Mouse (Mus musculus): ENCODE data around the gene Tmem108. TPM values are rescaled to one million over a fixed set of nuclear protein-coding genes. Genes with fewer than 3 reads are reported as not detected.

Gene Tmem108
- polyA plus RNA-seq, 1 experiment from 2014 or later = 13.2 TPM

- Histone ChIP-seq H3K9me3 (ENCODE audit: control insufficient read depth, low read length) (no peaks in the 10 kb centered on the region), H3K9ac (ENCODE audit: low read depth, low read length) (no peak overlapping the region), H3K36me3 (ENCODE audit: control insufficient read depth, insufficient read depth, low read length) (no peaks in the 10 kb centered on the region), H3K4me3 (ENCODE audit: low read depth, low read length) (no peak overlapping the region), H3K27ac (ENCODE audit: low read depth, low read length) (no peak overlapping the region), H3K4me2 (replicated peaks; ENCODE audit: low read depth, low read length) (no peak overlapping the region), H3K27me3 (ENCODE audit: control insufficient read depth, insufficient read depth, low read length) (no peaks in the 10 kb centered on the region), H3K4me1 (replicated peaks; ENCODE audit: control insufficient read depth, insufficient read depth, low read length) (peaks cover 6% of the 10 kb centered on the region; the same call in 1 of the 2 replicates)
- no peak for ATAC-seq (ENCODE audit: low FRiP score)
- 92% methylated on average over 7 of the region's 7 CpGs for WGBS
- DNase-seq (ENCODE audit: low spot score) = no peak
These were observed 203.4 kb downstream of the Tmem108 start for GRCm38 (mm10) chr9:103558240-103558639.

DNA sequence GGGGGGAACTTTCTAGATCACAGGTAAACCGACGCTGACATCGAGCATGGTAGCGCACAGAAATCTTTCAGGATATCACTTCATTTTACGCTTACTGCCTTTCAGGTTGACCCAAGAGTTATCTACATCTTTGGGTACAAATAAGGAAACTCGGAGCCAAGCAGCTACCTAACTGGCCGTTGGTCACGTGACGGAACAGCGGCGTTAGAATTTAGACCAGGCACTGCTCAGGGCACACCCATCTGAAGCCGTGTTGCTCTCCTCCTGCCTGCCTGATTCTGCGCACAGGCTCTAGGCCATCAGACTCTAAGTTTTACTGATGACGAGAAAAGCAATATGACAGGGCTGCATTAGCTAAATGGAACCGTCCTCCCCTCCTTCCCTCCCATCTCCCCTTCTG is 204.6 kb downstream of the Tmem108 start:
- H3K4me3 ChIP-seq (ENCODE audit: low read depth, low read length) = no peak overlapping the region
- DNase-seq (ENCODE audit: low spot score) = no peak
- 94% methylated on average over 15 of the region's 15 CpGs for WGBS

DNA sequence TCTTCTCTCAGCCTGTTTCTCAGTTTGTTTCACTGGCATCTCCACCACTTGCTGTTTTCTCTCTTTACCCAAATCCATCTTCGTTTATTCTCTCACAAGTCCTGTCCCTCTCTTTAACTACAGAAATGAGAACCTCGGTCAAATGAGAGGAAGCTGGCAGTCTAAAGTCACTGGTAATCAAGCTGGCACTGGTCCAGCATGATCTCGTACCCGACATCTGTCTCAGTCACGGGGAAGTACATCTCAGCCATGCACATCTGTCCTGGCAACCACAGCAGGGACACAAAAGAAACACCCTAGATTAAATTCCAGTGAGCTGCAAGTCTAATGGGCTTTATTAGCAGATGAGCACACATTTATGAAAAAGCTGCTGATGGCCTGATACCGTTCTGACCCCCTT is 206.3 kb downstream of the Tmem108 start:
- 78% methylated on average over 6 of the region's 6 CpGs for WGBS
- Histone ChIP-seq H3K4me1 (replicated peaks; ENCODE audit: control insufficient read depth, insufficient read depth, low read length) (0 out of 2 replicates have a peak, but pooled peaks cover 8% of the 10 kb centered on the region), H3K9ac (ENCODE audit: low read depth, low read length) (no peak overlapping the region), H3K9me3 (ENCODE audit: control insufficient read depth, low read length) (no peaks in the 10 kb centered on the region), H3K4me3 (ENCODE audit: low read depth, low read length) (no peak overlapping the region), H3K27ac (ENCODE audit: low read depth, low read length) (no peak overlapping the region), H3K4me2 (replicated peaks; ENCODE audit: low read depth, low read length) (no peak overlapping the region), H3K27me3 (ENCODE audit: control insufficient read depth, insufficient read depth, low read length) (no peaks in the 10 kb centered on the region), H3K36me3 (ENCODE audit: control insufficient read depth, insufficient read depth, low read length) (no peaks in the 10 kb centered on the region)
- ATAC-seq (ENCODE audit: low FRiP score) = no peak
- no peak for DNase-seq (ENCODE audit: low spot score)

More for the DNA sequence above, 204.6 kb downstream of the Tmem108 start:
- Histone ChIP-seq H3K27ac (ENCODE audit: low read depth, low read length) (no peak overlapping the region), H3K27me3 (ENCODE audit: control insufficient read depth, insufficient read depth, low read length) (no peaks in the 10 kb centered on the region), H3K9ac (ENCODE audit: low read depth, low read length) (no peak overlapping the region), H3K36me3 (ENCODE audit: control insufficient read depth, insufficient read depth, low read length) (no peaks in the 10 kb centered on the region), H3K9me3 (ENCODE audit: control insufficient read depth, low read length) (no peaks in the 10 kb centered on the region), H3K4me2 (replicated peaks; ENCODE audit: low read depth, low read length) (no peak overlapping the region), H3K4me1 (replicated peaks; ENCODE audit: control insufficient read depth, insufficient read depth, low read length) (0 out of 2 replicates have a peak, but pooled peaks cover 4% of the 10 kb centered on the region)
- no peak for ATAC-seq (ENCODE audit: low FRiP score)

DNA sequence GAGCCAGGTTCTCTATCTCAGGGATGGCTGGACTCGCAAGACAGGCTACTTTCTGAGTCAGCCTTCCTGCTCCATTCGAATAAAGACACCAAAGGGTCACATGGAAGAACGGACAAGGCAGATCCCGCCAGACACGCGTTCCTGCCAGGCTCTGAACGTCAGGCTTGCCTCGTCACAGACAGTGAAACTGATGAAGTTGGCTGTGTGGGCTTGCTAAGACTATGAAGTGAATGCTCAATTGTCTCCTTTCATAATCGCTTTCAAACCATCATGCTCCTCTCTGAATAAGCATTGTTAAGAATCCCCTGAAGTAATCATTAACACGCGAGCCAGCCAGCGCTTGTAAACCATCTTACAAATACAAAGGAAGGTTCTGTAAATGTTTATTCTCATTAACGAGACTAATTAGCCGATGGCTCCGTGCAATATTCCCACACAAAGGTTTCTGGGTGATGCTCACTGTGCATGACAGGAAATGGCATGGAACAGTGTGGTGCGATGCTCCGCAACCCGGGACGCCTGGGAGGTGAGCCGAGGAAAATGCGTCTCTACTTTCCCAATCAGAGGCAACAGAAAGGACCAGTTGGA is 210.9 kb downstream of the Tmem108 start:
- Histone ChIP-seq H3K27me3 (ENCODE audit: control insufficient read depth, insufficient read depth, low read length) (no peaks in the 10 kb centered on the region), H3K27ac (ENCODE audit: low read depth, low read length) (0 out of 2 replicates have a peak overlapping the region, but pooled peaks have one; percentile 1), H3K9ac (ENCODE audit: low read depth, low read length) (no peak overlapping the region), H3K9me3 (ENCODE audit: control insufficient read depth, low read length) (no peaks in the 10 kb centered on the region), H3K4me3 (ENCODE audit: low read depth, low read length) (no peak overlapping the region), H3K36me3 (ENCODE audit: control insufficient read depth, insufficient read depth, low read length) (no peaks in the 10 kb centered on the region), H3K4me2 (replicated peaks; ENCODE audit: low read depth, low read length) (peak overlapping the region; percentile 14), H3K4me1 (replicated peaks; ENCODE audit: control insufficient read depth, insufficient read depth, low read length) (0 out of 2 replicates have a peak, but pooled peaks cover 4% of the 10 kb centered on the region)
- peak; percentile 66 for ATAC-seq (ENCODE audit: low FRiP score)
- WGBS = 30% methylated on average over 21 of the region's 21 CpGs
- peak; percentile 32 for DNase-seq (ENCODE audit: low spot score)

GRCm38 (mm10) chr9:103549178-103549577 is 212.5 kb downstream of the Tmem108 start:
- Histone ChIP-seq H3K9me3 (ENCODE audit: control insufficient read depth, low read length) (no peaks in the 10 kb centered on the region), H3K4me3 (ENCODE audit: low read depth, low read length) (no peak overlapping the region), H3K27me3 (ENCODE audit: control insufficient read depth, insufficient read depth, low read length) (no peaks in the 10 kb centered on the region), H3K27ac (ENCODE audit: low read depth, low read length) (no peak overlapping the region), H3K4me2 (replicated peaks; ENCODE audit: low read depth, low read length) (no peak overlapping the region), H3K9ac (ENCODE audit: low read depth, low read length) (no peak overlapping the region), H3K4me1 (replicated peaks; ENCODE audit: control insufficient read depth, insufficient read depth, low read length) (peaks cover 4% of the 10 kb centered on the region; the same call in 1 of the 2 replicates), H3K36me3 (ENCODE audit: control insufficient read depth, insufficient read depth, low read length) (no peaks in the 10 kb centered on the region)
- no peak for DNase-seq (ENCODE audit: low spot score)
- WGBS = 73% methylated on average over 3 of the region's 3 CpGs
- no peak for ATAC-seq (ENCODE audit: low FRiP score)

DNA sequence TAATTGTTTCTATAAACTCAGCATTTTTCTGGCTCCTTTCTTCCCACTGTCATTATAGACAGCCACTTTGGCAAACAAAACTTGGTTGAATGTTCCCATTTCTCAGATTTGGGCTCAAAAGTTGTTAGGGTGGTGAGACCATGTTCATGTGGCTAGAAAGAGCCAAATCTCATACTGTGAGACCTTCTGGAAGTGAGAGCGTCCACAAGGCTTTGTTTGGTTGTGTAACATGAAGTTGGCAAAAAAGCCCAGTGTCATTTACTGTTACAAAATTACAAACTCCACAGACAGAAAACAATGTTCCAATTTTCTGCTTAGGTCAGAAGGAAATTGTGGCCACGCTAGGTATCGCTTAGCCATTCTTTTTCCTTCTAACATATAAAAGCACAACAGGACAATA is 213.0 kb downstream of the Tmem108 start:
- Histone ChIP-seq H3K36me3 (ENCODE audit: control insufficient read depth, insufficient read depth, low read length) (no peaks in the 10 kb centered on the region), H3K4me3 (ENCODE audit: low read depth, low read length) (no peak overlapping the region), H3K4me2 (replicated peaks; ENCODE audit: low read depth, low read length) (no peak overlapping the region), H3K27me3 (ENCODE audit: control insufficient read depth, insufficient read depth, low read length) (no peaks in the 10 kb centered on the region), H3K9ac (ENCODE audit: low read depth, low read length) (no peak overlapping the region), H3K4me1 (replicated peaks; ENCODE audit: control insufficient read depth, insufficient read depth, low read length) (peaks cover 4% of the 10 kb centered on the region; the same call in 1 of the 2 replicates), H3K9me3 (ENCODE audit: control insufficient read depth, low read length) (no peaks in the 10 kb centered on the region), H3K27ac (ENCODE audit: low read depth, low read length) (no peak overlapping the region)
- WGBS = 90% methylated on average over 3 of the region's 3 CpGs
- ATAC-seq (ENCODE audit: low FRiP score) (no peak), DNase-seq (ENCODE audit: low spot score) (no peak)

DNA sequence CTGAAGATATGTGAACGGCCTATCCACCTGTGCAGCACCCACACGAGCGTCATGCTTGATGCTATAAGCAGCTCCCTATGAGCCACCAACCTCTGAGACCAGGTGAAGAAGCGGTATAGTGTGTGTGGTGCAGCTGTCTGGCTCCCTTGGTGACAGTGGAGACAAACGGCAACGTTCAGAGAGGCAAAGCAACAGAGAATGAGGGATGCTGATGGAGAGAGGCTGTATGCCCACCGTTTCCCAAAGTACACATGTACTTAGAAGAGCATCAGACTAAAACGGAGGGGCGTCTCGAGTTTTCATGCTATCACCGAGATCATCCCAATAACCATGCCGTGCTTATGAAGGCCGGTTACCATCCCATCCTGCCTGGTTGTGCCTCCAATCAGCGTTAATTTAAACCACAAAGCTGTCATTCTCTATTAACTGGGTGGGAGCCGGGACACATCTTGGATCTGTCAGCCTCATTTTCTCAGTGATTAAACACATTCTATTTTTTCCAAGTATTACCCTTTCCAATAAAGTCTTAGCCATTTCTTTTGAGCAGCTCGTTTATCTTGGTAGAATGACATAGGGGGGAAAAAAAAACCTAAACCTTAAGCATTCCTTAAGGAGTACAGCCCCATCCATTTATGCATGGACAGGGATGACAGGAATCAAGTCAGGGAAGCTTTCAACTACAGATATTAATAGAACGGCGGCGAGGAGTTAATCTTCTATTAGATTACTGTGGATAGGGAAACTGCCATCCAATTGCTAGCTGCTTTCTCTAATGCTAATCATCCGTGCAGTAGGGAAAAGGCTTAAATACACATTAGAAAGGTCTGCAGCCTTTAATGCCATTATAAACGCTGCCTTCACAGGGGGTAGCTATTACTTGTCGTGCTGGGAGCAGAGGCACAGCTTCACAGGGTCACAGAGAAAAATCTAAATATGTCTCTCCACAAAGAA is 214.7 kb downstream of the Tmem108 start:
- H3K4me3 ChIP-seq (ENCODE audit: low read depth, low read length) = no peak overlapping the region
- no peaks in the 10 kb centered on the region for H3K27me3 ChIP-seq (ENCODE audit: control insufficient read depth, insufficient read depth, low read length)
- no peak overlapping the region for H3K4me2 ChIP-seq (replicated peaks; ENCODE audit: low read depth, low read length)
- no peaks in the 10 kb centered on the region for H3K36me3 ChIP-seq (ENCODE audit: control insufficient read depth, insufficient read depth, low read length)
- no peaks in the 10 kb centered on the region for H3K9me3 ChIP-seq (ENCODE audit: control insufficient read depth, low read length)
- WGBS = 58% methylated on average over 22 of the region's 22 CpGs
- H3K9ac ChIP-seq (ENCODE audit: low read depth, low read length) = no peak overlapping the region
- no peak overlapping the region for H3K27ac ChIP-seq (ENCODE audit: low read depth, low read length)
- no peak for ATAC-seq (ENCODE audit: low FRiP score)
- no peak for DNase-seq (ENCODE audit: low spot score)
- peaks cover 4% of the 10 kb centered on the region; the same call in 1 of the 2 replicates for H3K4me1 ChIP-seq (replicated peaks; ENCODE audit: control insufficient read depth, insufficient read depth, low read length)

GRCm38 (mm10) chr9:103545729-103546128 is 215.9 kb downstream of the Tmem108 start:
- Histone ChIP-seq H3K9ac (ENCODE audit: low read depth, low read length) (no peak overlapping the region), H3K36me3 (ENCODE audit: control insufficient read depth, insufficient read depth, low read length) (no peaks in the 10 kb centered on the region), H3K27ac (ENCODE audit: low read depth, low read length) (no peak overlapping the region), H3K27me3 (ENCODE audit: control insufficient read depth, insufficient read depth, low read length) (no peaks in the 10 kb centered on the region), H3K4me3 (ENCODE audit: low read depth, low read length) (no peak overlapping the region), H3K4me1 (replicated peaks; ENCODE audit: control insufficient read depth, insufficient read depth, low read length) (peaks cover 4% of the 10 kb centered on the region; the same call in 1 of the 2 replicates), H3K9me3 (ENCODE audit: control insufficient read depth, low read length) (no peaks in the 10 kb centered on the region), H3K4me2 (replicated peaks; ENCODE audit: low read depth, low read length) (no peak overlapping the region)
- 76% methylated on average over 4 of the region's 4 CpGs for WGBS
- DNase-seq (ENCODE audit: low spot score) = no peak
- ATAC-seq (ENCODE audit: low FRiP score) = no peak

Measured in hindbrain, embryonic 11.5 days (tissue).